Mouse (Mus musculus): ENCODE measurements around the gene Gm2001. TPM values are rescaled to one million over a fixed set of nuclear protein-coding genes. Genes with fewer than 3 reads are reported as not detected.
"Not testable (repeated sequence)": the region's sequence is repeated elsewhere in the genome, so short reads cannot be mapped to it uniquely, and the experiment has no call there.

The Gm2001 gene
- polyA plus RNA-seq (2015; fragmentation: Nextera tagmentation; extraction: Ambion mirVana), result not detected in 2 replicates

DNA sequence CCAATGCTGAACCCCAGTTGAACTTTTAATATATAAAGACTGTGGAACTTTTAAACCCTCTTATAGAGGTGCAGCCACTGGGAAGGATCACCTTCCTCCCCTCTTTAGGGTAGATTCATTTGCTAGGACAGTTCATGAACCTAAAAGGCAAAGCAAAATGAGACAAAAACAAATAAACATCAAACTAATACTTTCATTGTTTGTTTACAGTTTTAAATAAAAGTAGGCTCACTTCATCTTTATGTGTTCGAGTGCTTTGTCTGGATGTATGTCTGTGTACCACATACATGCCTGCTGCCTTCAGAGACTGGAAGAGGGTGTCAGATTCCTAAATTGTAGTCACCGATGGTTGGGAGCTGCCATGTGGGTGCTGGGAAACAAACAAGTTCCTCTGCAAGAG, at the start of gene Gm2001:
Gene Gm2001, minus strand, starts transcription at position 101 of the 400 bp plus-strand sequence.
- H3K9me3 ChIP-seq (ENCODE audit: control insufficient read depth, low read length); H3K27me3 ChIP-seq (ENCODE audit: control insufficient read depth, insufficient read depth, low read length); DNase-seq (ENCODE audit: low spot score); H3K4me1 ChIP-seq (replicated peaks; ENCODE audit: control insufficient read depth, insufficient read depth); H3K4me3 ChIP-seq (ENCODE audit: low read depth, low read length); H3K36me3 ChIP-seq (ENCODE audit: control insufficient read depth, insufficient read depth, low read length); H3K9ac ChIP-seq (ENCODE audit: low read length); H3K27ac ChIP-seq (replicated peaks); ATAC-seq (ENCODE audit: low FRiP score, low TSS enrichment); H3K4me2 ChIP-seq (replicated peaks; ENCODE audit: low read depth): not testable (repeated sequence)
- WGBS, result 64% methylated on average over 1 of the region's 2 CpGs

DNA sequence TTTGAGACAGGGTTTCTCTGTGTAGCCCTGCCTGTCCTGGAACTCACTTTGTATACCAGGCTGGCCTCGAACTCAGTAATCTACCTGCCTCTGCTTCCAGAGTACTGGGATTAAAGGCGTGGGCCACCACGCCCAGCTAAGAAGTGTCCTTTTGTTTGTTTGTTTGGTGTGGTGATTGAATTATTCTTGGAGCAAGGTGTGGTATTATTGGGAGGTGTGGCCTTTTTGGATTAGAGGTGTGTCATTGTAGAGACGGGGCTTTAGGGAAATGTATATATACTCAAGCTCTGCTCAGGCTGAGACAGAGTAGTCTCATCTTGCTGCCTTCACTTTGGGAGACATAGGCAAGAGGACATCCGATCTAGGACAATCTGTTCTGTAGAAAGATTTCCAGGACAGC, 31.6 kb upstream of the Gm2001 start, which contains the start of gene Gm2016:
Gene Gm2016, plus strand, starts transcription at position 301 of the 400 bp plus-strand sequence.
- H3K4me1 ChIP-seq (replicated peaks; ENCODE audit: control insufficient read depth, insufficient read depth); H3K27ac ChIP-seq (replicated peaks); H3K36me3 ChIP-seq (ENCODE audit: control insufficient read depth, insufficient read depth, low read length); H3K9ac ChIP-seq (ENCODE audit: low read length); H3K4me3 ChIP-seq (ENCODE audit: low read depth, low read length); H3K4me2 ChIP-seq (replicated peaks; ENCODE audit: low read depth); H3K27me3 ChIP-seq (ENCODE audit: control insufficient read depth, insufficient read depth, low read length); H3K9me3 ChIP-seq (ENCODE audit: control insufficient read depth, low read length); DNase-seq (ENCODE audit: low spot score); ATAC-seq (ENCODE audit: low FRiP score, low TSS enrichment): not testable (repeated sequence)
- WGBS, result 88% methylated on average over 5 of the region's 5 CpGs

GRCm38 (mm10) chr12:87864048-87864447, 21.9 kb upstream of the Gm2001 start:
- not testable (repeated sequence) for H3K9ac ChIP-seq (ENCODE audit: low read length); H3K4me2 ChIP-seq (replicated peaks; ENCODE audit: low read depth); ATAC-seq (ENCODE audit: low FRiP score, low TSS enrichment); H3K27ac ChIP-seq (replicated peaks); DNase-seq (ENCODE audit: low spot score); H3K27me3 ChIP-seq (ENCODE audit: control insufficient read depth, insufficient read depth, low read length); H3K4me1 ChIP-seq (replicated peaks; ENCODE audit: control insufficient read depth, insufficient read depth); H3K4me3 ChIP-seq (ENCODE audit: low read depth, low read length); H3K36me3 ChIP-seq (ENCODE audit: control insufficient read depth, insufficient read depth, low read length); H3K9me3 ChIP-seq (ENCODE audit: control insufficient read depth, low read length)
- 79% methylated on average over 2 of the region's 2 CpGs for WGBS

DNA sequence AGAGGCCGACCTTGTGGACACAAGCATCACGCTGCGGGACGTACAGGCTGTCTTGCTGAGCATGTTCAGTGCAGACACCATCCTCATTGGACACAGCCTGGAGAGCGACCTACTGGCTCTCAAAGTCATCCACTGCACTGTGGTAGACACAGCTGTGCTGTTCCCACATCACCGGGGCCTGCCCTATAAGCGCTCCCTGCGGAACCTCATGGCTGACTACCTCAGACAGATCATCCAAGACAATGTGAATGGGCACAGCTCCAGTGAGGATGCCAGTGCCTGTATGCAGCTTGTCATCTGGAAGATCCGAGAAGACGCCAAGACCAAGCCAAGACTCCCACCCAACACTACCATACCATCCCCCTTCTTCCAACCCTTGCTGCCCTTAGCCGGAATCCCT, 21.5 kb upstream of the Gm2001 start:
- not testable (repeated sequence) for H3K27ac ChIP-seq (replicated peaks); H3K36me3 ChIP-seq (ENCODE audit: control insufficient read depth, insufficient read depth, low read length); H3K4me2 ChIP-seq (replicated peaks; ENCODE audit: low read depth); H3K4me3 ChIP-seq (ENCODE audit: low read depth, low read length); H3K9me3 ChIP-seq (ENCODE audit: control insufficient read depth, low read length); ATAC-seq (ENCODE audit: low FRiP score, low TSS enrichment); H3K9ac ChIP-seq (ENCODE audit: low read length); H3K27me3 ChIP-seq (ENCODE audit: control insufficient read depth, insufficient read depth, low read length); H3K4me1 ChIP-seq (replicated peaks; ENCODE audit: control insufficient read depth, insufficient read depth); DNase-seq (ENCODE audit: low spot score)
- 97% methylated on average over 9 of the region's 11 CpGs for WGBS

GRCm38 (mm10) chr12:87861740-87862692, 19.9 kb upstream of the Gm2001 start:
- H3K4me3 ChIP-seq (ENCODE audit: low read depth, low read length); H3K27me3 ChIP-seq (ENCODE audit: control insufficient read depth, insufficient read depth, low read length); H3K9ac ChIP-seq (ENCODE audit: low read length); DNase-seq (ENCODE audit: low spot score); H3K36me3 ChIP-seq (ENCODE audit: control insufficient read depth, insufficient read depth, low read length); H3K9me3 ChIP-seq (ENCODE audit: control insufficient read depth, low read length); H3K27ac ChIP-seq (replicated peaks); H3K4me1 ChIP-seq (replicated peaks; ENCODE audit: control insufficient read depth, insufficient read depth); H3K4me2 ChIP-seq (replicated peaks; ENCODE audit: low read depth): not testable (repeated sequence)
- 83% methylated on average over 23 of the region's 23 CpGs for WGBS
- ATAC-seq (ENCODE audit: low FRiP score, low TSS enrichment), result peak; percentile 34

DNA sequence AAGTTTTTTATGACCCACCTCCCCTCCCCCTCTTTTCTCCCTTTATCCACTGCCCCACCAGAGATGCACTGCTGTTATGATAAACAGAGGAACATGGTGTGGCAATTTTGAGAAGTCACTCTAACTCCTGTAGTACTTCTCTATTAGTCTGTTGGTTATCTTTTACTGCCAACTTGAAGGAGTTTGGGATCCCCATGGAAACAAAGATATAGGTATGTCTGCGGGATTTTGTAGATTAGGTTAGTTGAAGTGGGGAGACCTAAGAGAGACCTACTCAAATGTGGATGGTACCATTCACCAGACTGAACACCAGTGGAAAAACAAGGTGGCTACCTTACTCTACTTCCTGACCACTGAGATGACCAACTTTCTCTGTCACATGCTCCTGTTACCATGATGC, 13.9 kb upstream of the Gm2001 start:
- not testable (repeated sequence) for H3K4me1 ChIP-seq (replicated peaks; ENCODE audit: control insufficient read depth, insufficient read depth); H3K9ac ChIP-seq (ENCODE audit: low read length); H3K27ac ChIP-seq (replicated peaks); DNase-seq (ENCODE audit: low spot score); ATAC-seq (ENCODE audit: low FRiP score, low TSS enrichment); H3K36me3 ChIP-seq (ENCODE audit: control insufficient read depth, insufficient read depth, low read length); H3K4me3 ChIP-seq (ENCODE audit: low read depth, low read length); H3K4me2 ChIP-seq (replicated peaks; ENCODE audit: low read depth); H3K9me3 ChIP-seq (ENCODE audit: control insufficient read depth, low read length); H3K27me3 ChIP-seq (ENCODE audit: control insufficient read depth, insufficient read depth, low read length)
- WGBS, result 83% methylated on average over 1 of the region's 1 CpGs

- H3K36me3 ChIP-seq (ENCODE audit: control insufficient read depth, insufficient read depth, low read length); DNase-seq (ENCODE audit: low spot score); H3K9ac ChIP-seq (ENCODE audit: low read length); H3K4me2 ChIP-seq (replicated peaks; ENCODE audit: low read depth); H3K9me3 ChIP-seq (ENCODE audit: control insufficient read depth, low read length); H3K4me3 ChIP-seq (ENCODE audit: low read depth, low read length); H3K4me1 ChIP-seq (replicated peaks; ENCODE audit: control insufficient read depth, insufficient read depth); H3K27ac ChIP-seq (replicated peaks); H3K27me3 ChIP-seq (ENCODE audit: control insufficient read depth, insufficient read depth, low read length); ATAC-seq (ENCODE audit: low FRiP score, low TSS enrichment): not testable (repeated sequence)
- no CpG with 5 or more reads among the region's 2 CpGs for WGBS
These were observed 8.5 kb upstream of the Gm2001 start for GRCm38 (mm10) chr12:87850657-87851056.

- H3K4me3 ChIP-seq (ENCODE audit: low read depth, low read length); H3K9ac ChIP-seq (ENCODE audit: low read length); H3K9me3 ChIP-seq (ENCODE audit: control insufficient read depth, low read length); ATAC-seq (ENCODE audit: low FRiP score, low TSS enrichment); H3K36me3 ChIP-seq (ENCODE audit: control insufficient read depth, insufficient read depth, low read length); H3K27ac ChIP-seq (replicated peaks); H3K27me3 ChIP-seq (ENCODE audit: control insufficient read depth, insufficient read depth, low read length); H3K4me2 ChIP-seq (replicated peaks; ENCODE audit: low read depth); DNase-seq (ENCODE audit: low spot score); H3K4me1 ChIP-seq (replicated peaks; ENCODE audit: control insufficient read depth, insufficient read depth): not testable (repeated sequence)
- 80% methylated on average over 4 of the region's 6 CpGs for WGBS
These were observed 25.9 kb downstream of the Gm2001 start, which contains the start of gene BB287469 for GRCm38 (mm10) chr12:87816277-87816676. Gene BB287469, plus strand, starts transcription at chr12:87816577.

DNA sequence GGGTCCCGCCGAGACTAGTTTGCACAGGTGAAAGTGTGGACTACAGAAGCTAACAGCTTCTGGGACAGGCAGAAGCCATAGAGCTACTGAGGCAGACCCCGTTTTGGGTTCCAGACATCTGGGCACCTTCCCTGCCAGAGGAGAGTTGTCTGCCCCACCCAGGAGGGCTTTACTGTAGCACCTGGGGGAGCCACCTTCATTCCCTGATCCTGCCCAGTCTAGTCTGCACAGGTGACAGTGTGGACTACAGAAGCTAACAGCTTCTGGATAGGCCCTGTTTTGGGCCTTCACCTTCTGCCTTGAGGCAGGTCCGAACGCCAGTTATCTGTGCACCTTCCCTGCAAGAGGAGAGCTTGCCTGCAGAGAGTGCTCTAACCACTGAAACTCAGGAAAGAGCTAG, 44.2 kb downstream of the Gm2001 start:
- H3K36me3 ChIP-seq (ENCODE audit: control insufficient read depth, insufficient read depth, low read length); H3K9ac ChIP-seq (ENCODE audit: low read length); H3K4me2 ChIP-seq (replicated peaks; ENCODE audit: low read depth); ATAC-seq (ENCODE audit: low FRiP score, low TSS enrichment); H3K9me3 ChIP-seq (ENCODE audit: control insufficient read depth, low read length); H3K27ac ChIP-seq (replicated peaks); DNase-seq (ENCODE audit: low spot score); H3K4me3 ChIP-seq (ENCODE audit: low read depth, low read length); H3K4me1 ChIP-seq (replicated peaks; ENCODE audit: control insufficient read depth, insufficient read depth); H3K27me3 ChIP-seq (ENCODE audit: control insufficient read depth, insufficient read depth, low read length): not testable (repeated sequence)
- WGBS, result 77% methylated on average over 5 of the region's 5 CpGs

Measured in stomach, postnatal 0 days (tissue).